Mouse (Mus musculus) MEL-GATA-1-ER (cell line): ENCODE results near the gene Arhgef18.

ENCODE experiments used
- DNase-seq: peaks from one replicate; pipeline ENCODE4 v3.0.0-alpha.2; 2012; ENCODE audit warnings: low read depth; ENCODE audit errors: extremely low read depth

Gene Arhgef18

DNA sequence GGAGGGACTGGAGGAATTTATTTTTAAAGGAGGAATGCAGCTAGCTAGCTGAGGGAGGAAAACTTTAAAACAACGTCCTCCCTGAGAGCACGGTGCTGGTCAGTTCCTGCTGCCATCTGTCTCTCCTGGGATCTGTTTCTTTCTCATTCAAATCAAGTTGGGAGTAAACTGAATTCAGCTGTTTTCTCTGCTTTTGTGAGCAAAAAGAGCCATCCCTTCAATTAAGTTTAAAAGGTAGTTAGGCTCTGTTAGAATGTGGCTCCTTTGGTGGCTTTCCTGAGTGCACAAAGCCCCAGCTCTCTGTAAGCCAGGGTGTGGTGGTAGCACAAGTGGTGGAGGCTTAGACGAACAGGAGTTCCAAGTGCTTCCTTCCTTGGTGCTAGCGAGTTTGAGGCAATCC, 2.4 kb downstream of the Arhgef18 start:
- no peak for DNase-seq

DNA sequence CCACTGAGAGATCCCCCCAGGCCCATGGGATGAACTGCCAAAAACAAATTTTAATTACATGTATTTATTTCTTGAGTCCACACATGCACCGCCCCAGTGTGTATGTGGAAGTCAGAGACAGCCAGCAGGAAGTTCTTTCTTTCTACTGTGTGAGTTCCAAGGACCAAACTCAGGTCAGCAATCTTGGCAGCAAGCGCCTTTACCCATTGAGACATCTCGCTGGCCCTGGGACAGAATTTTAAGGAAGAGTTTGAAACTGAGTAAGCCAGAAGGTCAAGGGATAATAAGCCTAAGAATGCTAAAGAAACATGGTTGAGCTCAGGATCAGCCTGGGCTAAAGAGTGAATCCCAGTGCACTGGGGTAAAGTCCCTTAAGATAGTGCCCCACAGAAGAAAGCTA, 4.8 kb downstream of the Arhgef18 start:
- DNase-seq, result no peak

DNA sequence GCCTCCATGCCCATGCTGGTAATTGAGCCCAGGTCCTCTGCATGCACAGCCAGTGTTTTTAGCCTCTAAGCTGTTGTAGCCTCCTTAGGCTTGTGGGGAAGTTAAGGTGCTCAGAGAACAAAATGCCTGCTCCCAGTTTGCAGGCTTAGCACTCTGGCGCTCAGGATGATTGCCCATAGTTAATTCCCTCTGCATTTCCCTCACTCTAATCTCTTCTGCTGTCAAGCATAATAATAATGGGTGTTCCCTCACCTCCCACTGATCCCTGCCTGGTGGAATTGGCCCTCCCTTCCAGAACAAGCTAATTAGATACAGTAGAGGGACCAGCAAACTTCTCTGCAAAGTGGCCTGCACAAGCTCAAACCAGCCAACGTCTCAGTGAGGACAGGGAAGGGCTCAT, 7.7 kb downstream of the Arhgef18 start:
- DNase-seq, result no peak

DNA sequence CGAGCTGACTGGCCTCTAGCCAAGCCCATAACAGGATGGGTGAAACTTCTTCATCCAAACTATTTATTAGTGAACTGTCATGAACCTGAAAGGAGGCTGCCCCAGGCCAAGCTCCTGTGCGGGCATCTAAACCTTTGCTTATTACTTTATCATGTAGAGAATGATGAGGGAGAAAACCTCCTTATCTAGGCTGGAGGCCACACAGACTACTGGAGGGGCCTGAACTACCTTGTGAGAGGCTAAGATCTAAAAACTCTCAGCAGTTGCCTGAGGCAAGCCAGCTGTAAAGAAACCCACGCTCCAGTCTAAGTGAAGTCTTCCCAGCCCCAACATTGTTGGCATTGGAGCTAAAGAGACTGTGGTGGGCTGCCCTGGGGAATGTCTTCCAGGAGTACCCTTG, 14.6 kb downstream of the Arhgef18 start:
- no peak for DNase-seq

DNA sequence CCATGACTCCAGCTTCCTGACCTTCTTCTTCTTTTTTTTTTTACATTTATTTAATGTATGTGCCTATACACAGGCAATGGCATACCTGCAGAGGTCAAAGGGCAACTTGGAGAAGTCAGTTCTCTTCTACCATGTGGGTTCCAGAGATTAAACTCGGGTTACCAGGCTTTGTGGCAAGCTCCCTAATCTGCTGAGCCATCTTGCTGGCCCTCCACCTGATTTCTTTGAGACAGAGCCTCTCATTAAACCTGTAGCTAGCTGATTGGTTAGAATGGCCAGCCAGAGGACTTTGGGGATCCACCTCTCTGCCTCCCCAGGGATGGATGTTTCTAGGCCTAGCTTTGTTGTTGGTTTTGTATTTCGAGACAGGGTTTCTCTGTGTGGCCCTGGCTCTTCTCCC, 18.3 kb downstream of the Arhgef18 start:
- DNase-seq, result no peak

DNA sequence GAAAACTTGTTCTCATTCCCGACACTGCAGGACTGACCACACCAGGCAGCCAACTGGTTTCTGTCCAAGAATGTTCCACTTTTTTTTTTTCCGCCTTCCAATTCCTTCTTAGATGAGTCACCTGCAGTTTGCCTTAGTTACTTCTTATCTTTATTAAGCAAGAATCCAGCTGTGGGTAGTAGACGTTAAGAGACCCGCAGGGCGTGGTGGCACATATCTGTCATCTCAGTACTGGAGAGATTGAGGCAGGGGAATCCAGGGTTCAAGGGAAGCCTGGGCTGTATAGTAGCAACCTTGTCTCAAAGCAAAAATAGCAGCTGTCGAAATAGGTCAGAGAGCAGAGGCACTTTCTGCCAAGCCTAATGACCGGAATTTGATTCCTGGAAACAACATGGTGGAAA, 19.1 kb downstream of the Arhgef18 start:
- DNase-seq, result peak; percentile 76

DNA sequence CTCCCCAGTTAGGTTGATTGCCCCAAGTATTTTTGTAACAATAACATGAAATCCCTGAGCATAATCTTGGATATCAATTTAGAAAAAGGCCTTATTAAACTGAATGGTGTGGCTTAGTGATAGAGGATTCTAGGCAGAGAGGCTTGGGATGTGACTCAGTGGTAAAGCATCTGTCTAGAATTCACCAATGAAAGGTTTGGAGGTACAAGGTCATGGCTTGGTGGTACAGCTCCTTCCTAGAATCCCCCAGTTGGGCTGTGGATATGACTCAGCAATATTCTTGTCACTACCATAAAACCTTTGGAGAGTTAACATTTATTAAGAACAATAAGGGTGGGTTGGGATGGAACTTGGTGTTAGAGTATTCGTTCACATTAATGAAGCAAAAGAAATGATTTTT, 20.0 kb downstream of the Arhgef18 start:
- no peak for DNase-seq

DNA sequence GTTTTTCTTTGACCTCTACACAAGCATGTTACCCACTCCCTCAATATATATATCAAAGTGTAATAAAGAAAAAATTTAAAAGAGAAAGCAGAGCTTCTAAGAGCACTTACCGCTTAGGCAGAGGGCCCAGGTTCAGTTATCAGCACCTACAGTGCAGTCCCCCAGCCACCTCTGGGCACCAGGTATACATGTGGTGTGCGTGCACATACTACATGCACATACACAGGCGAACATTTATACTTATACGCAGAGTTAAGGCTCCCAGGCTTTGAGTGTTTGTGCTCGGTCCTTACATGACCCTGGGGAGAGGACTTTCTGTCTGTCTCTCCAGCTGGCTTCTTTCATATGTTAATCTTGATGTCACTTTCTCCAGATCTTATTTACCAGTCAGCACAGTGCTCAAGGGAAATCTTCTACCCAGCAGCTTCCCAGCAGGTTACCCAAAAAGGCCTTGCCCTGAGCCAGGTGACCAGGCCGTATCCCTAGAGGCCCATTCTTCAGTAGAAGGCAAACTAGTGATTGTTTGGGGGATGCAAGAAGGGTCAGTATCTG, 21.9 kb downstream of the Arhgef18 start:
- DNase-seq, result no peak

DNA sequence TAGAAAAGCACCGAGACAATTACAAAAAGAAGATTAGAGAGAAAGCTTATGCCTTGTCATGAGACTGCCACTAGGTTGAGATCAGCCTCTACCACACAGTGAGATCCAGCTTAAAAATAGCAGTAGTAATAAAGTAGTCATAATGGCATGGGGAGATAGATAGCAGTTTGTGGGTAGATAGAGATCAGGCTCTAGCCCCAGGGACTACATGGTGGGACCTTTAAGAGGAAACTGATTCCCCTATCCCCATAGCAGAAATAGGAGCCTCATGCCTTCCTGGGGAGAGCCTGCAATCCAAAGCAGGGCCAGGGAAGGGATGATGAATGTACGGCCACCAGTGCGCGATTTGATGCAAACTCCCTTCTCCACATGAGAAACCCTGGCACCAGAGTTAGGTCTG, 22.5 kb downstream of the Arhgef18 start:
- no peak for DNase-seq

DNA sequence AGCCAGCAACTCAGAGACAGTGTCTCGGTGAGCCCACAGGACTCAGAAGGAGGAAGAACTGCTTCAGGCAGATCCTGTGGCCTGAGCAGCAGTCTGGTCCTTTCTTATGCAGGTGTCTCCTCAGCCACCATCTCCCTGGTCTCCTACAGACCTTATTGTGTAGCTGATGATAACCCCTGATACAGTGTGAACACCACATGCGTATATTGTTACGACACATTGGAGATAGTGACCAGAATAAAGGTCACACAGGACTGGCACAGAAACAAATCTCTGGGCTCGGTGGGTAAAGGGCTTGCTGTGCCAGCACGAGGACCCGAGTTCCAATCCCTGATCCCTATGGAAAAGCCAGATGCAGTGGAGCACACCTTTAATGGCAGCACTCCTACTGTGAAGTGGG, 22.9 kb downstream of the Arhgef18 start:
- DNase-seq, result no peak

DNA sequence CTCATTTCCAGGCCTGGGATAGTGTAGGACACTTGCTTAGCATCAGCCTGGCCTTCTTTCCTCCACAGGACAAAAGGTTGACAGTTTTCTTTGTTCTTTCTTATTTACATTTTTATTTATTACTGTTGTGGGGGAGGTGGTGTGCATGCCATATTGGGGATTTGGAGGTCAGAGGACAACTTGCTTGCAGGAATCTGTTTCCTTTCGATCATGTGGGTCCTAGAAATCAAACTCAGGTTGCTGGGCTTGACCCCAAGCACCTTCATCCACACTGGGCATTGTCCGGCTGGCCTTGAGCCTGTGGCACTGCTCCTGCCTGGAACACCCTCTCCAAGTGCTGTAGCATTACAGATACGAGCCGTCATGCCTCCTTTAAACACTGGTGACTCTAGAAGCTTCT, 24.0 kb downstream of the Arhgef18 start:
- DNase-seq, result no peak

DNA sequence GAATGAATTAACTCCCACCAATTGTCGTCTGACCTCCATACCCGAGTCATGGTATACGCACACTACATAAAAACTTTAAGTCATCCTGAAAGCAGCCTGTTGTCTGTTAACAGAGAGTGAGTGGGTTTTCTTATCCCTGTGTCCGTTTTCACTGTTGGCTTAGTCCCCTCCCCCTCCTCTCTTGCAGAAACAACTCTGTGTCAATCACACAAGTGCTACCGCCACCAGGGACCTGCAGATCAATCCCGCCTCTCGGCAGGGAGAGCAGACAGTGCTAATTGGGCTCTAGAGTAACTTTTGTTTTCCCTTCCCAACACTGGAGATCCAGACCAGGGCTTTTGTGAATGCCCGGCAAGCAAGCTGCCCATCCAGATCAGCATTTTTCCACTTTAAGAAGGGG, 24.6 kb downstream of the Arhgef18 start:
- no peak for DNase-seq

DNA sequence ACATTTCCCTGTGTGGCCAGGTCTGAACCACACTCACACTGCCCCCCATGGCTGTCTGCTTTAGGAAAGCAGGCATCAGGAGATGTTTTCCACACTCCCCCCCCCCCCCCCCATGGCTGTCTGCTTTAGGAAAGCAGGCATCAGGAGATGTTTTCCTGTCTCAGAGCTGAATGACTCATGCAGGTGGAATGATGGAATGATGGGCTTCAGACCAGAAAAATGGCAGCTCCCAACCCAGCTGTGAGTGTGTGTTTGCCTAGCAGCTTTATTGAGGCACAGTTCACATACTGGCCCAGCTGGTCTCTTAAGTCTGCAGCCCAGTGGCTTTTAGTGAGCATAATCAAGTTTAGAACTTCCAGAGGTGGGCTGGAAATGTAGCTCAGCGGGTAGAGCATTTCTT, 25.3 kb downstream of the Arhgef18 start:
- DNase-seq, result no peak

DNA sequence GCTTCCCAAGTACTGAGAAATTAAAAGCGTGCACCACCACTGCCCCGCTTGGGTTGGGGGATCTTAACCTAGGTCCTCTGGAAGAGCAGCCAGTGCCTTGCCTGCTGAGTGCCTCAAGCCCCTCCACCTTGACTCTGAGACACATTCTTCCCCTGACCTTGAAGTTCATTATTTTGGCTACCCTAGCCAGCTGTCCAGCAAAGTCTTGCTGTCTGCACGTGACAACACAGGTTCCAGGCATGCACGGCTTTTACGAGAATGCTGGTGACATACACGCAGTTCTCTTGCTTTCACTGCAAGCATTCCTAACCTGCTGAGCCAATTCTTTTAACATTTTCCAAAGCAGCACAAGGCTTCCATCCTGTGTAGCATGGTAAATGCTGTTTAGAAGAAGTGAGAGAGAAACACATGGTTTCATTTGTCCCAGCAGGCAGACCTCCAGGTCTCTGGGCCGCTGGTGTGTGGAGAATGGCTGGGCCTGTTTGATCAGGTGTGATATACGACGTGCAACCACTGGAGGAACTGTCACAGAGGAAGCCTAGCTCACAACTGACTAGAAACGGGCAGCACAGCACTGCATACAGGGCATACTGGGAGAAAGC, 27.4 kb downstream of the Arhgef18 start:
- DNase-seq, result no peak

DNA sequence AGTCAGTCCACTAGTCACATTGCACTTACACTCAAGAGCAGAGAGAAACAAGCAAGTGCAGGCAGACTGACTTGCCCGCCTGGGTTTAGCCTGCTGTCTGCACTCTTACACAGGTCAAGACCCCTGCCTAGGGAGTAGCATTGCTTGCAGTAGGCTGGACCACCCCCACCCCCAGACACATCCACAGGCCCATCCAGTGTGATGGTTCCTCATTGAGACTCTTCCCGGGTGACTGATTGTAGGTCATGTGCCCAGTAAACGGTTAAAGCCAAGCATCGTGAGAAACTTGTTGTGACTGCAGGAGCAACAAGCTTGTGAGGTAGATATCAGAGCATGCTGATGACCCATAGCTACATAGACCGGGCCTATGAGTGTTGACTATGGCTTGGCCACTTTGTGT, 28.7 kb downstream of the Arhgef18 start:
- DNase-seq, result no peak

DNA sequence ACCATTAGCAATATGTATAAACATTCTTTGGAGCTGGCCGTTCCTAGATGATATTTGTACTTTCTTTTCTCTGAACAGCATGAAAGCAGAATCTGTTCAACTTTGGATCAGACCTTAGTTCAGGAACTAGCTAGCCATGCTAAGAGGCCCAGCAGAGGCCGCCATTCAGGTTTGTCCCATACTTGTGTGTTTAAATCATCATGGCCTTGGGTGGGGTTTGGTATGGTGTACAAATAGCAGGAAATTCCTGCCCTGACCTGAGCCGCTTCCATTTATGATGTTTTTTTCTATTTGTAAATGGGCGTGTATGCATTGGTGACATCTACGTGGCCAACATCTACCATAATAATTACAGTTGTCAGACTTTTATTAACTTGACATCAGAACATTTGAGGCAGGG, 32.4 kb downstream of the Arhgef18 start:
- no peak for DNase-seq

DNA sequence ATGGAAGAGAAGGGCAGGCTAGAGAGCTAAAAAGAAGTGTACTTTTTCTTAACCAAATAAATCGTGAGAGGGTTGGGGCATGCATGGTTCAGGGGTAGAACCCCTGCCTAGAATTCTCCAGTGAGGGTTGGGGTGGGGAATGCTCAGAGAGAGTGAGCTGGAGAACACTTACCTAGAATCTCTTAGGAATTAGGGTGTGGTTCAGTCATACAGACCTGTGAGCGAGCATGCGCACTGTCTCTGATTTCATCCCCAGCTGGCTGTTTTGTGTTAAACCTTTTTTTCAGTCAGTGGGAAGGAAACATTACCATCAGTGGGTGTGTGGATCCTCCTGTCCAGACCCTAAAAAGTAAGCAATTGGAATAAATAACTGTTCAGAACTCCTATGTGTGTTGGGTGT, 33.4 kb downstream of the Arhgef18 start:
- no peak for DNase-seq

DNA sequence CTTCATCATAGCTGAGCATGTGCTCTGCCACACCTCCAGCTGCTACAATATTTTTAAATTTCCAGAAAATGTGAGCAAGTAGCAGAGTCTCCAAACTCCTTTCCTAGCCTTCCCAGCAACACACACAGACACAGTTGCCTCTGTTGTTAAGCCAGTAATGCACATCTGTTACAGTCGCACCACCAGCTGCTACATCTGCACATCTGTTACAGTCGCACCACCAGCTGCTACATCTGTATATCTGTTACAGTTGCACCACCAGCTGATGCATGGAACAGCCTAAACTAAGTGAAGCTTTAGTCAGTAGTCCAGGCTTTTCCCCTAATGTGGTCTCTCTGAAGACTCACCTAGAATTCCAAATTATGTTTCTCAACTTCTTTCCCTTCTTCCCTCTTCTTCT, 35.6 kb downstream of the Arhgef18 start:
- DNase-seq, result no peak

DNA sequence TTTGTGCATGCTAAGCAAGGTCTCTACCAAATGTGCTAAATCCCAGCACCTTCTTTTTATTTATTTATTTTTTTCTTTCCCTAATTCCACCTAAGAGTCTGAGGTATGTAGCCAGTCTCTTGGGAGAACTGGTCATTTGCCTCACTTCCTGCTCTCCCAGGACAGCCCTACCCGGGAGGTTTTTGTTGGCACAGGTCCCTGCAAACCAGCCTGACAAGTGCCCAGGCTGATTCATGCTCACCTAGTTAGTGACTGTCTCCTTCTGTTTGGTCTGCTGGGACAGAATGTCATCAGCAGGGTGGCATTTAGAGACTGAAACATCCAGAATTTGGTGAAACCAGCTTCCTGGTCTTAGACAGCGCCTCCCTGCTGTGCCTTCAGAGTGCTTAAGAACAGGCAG, 37.2 kb downstream of the Arhgef18 start:
- DNase-seq, result no peak

DNA sequence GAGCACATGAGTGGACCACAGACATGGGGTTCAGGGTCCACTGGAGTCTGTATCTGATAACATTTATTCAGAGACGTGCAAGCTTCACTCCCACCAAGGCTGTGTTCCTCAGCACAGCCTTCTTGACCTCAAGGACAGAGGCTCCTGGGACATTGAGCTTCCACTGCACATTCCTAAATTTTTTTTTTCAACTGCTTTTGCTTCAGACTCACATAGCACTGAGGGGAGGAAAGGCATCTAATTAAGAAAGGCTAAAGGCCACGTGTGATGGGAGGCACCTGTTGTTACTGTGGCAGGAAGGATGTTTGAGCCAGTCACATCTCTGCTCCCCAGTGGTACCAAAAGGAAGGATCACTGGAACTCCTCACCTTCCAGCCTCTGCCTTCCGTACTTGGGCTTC, 38.3 kb downstream of the Arhgef18 start:
- DNase-seq, result no peak

DNA sequence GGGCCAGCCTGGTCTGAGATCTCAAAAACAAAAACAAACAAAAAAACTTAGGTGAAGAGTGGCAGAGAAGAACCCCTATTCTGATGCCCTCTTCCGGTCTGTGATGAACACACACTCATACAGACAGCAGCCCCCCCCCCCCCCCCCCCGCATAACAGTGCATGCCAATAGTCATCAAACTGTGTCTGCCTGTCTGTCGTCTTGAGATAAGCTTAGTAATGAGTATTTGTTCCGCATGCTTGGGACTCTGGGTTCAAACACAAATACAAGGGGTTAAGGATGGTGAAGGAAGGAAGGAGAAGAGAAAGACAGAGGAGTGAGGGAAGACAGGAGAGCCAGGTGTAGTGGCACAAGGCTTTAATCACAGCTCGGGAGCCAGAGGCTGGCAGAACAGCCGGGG, 43.7 kb downstream of the Arhgef18 start:
- DNase-seq, result peak; percentile 26

DNA sequence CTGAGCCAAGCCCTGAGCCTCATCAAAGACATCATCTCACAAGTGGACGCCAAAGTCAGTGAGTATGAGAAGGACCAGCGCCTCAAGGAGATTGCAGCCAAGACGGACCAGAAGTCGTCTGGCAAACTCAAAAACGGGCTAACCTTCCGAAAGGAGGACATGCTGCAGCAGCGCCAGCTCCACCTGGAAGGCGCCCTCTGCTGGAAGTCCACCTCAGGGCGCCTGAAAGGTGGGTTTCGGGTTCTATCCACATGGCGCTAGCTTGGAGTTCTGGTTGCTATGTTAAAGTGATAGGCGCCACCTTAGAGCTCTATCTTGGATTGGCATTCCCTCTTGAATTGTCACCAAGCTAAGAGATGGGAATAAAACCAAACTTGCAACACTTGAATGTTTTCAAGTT, 46.7 kb downstream of the Arhgef18 start:
- no peak for DNase-seq

DNA sequence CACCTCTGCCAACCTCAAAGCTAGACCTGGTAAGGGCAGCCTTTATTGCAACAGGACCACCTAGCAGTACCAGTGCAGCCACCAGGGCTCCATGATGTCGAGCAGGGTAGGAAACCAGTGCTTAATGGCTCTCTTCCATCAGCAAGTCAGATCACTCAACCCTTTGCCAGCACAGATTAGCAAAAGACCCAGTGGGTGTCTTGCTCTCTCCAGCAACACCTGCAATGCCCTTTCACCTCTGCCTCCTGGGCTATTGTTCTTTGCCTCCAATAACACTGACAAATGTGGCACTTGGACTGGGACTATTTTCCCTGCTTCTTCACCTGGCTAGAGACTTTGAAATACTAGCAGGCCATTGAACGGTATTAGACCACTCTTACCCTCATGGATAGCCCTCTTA, 56.4 kb downstream of the Arhgef18 start:
- DNase-seq, result no peak

DNA sequence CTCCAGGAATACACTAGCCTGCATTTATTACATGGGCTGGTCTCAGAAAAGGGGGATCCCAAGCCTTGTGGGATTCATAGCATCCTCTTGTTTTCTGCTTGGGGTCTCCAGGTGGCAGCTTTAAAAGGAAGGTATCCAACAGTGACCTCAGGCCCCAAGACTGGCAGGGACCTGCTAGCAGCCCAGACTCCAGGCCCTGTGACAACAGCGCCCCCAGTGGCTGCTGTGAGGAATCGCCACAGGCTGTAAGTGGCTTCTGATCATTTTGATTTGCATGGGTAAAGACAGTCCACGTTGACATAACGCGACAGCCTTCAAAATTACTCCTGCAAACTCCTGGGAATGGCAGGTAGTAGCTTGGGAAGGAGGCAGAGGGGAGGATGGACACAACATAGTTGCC, 57.9 kb downstream of the Arhgef18 start:
- DNase-seq, result peak; percentile 21
